Comparison of ENCODE assay signal across 22 mouse cellular contexts in the genomic region with DNA sequence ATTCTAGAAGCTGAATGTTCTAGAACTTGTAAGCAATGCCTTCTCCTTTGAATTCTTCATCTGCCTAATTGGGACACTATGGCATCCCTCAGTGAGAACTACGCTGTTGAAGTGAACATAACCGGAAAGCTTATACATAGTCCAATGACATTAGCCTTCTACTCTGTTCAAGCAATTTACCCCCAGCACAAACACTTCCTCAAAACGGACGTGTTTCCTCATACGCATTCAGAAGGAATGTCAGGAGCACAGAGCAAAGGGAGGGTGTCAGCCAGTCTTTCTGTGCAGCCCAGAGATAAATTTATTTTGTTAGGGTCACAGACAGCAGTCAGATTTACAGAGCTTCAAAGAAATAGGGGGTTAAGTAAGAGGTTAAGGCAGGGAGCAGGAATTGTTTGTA.
DNase-seq lines count a peak whose midpoint lies in the region; ATAC-seq and TF ChIP-seq lines count a peak whose summit lies in the region.
"Had no signal": no experiment of that assay in that cellular context is flagged by ENCODE, and none has a peak within 500 bp of the region (broad histone marks: within the 10 kb centered on the region; RNA-seq: fewer than 3 reads in every experiment).

No protein-coding gene starts in this region.

- H3K36me3 ChIP-seq in kidney, postnatal 0 days (ENCODE audit: insufficient read depth, low read length): no peaks in the 10 kb centered on the region
- no peaks in the 10 kb centered on the region for H3K36me3 ChIP-seq in lung, embryonic 14.5 days (ENCODE audit: insufficient read depth)
- H3K36me3 ChIP-seq: G1E had no signal

- H3K4me1 ChIP-seq in kidney, postnatal 0 days (replicated peaks; ENCODE audit: insufficient read depth, low read length): 0 out of 2 replicates have a peak, but pooled peaks cover 5% of the 10 kb centered on the region
- H3K4me1 ChIP-seq in lung, embryonic 14.5 days (ENCODE audit: insufficient read depth): no peaks in the 10 kb centered on the region

- no peak overlapping the region for H3K4me3 ChIP-seq in kidney, postnatal 0 days (replicated peaks; ENCODE audit: low read depth, low read length)
- no peak overlapping the region for H3K4me3 ChIP-seq in lung, embryonic 14.5 days (ENCODE audit: low read depth, low read length)

- no peaks in the 10 kb centered on the region for H3K27me3 ChIP-seq in kidney, postnatal 0 days (ENCODE audit: insufficient read depth, low read length)
- no peaks in the 10 kb centered on the region for H3K27me3 ChIP-seq in lung, embryonic 14.5 days (ENCODE audit: insufficient read depth, low read length)
- H3K27me3 ChIP-seq: CH12.LX, Patski had no signal

- peak; percentile 44 for DNase-seq in kidney, postnatal 0 days (ENCODE audit: low spot score)
- no peak for DNase-seq in kidney, postnatal 25 days
- peak; percentile 7 for DNase-seq in lung, embryonic 14.5 days
- no peak for DNase-seq in lung, postnatal 14 days
- DNase-seq in left cerebral cortex, adult 11 months (ENCODE audit: low spot score): no peak
- DNase-seq in natural killer cell, adult 2 months (ENCODE audit: low spot score in 2 of 2): no peak
- DNase-seq: adrenal gland, adult 2 months; adrenal gland, adult 8-10 months; adrenal gland, postnatal 10 days; adrenal gland, postnatal 14 days; adrenal gland, postnatal 25 days; adrenal gland, postnatal 36 days; B cell, adult 2 months; cerebellum, adult 11 months; cerebellum, adult 11-12 months had no signal

- no peak overlapping the region for H3K4me2 ChIP-seq in kidney, postnatal 0 days (ENCODE audit: low read length)
- no peak overlapping the region for H3K4me2 ChIP-seq in lung, embryonic 14.5 days

- H3K9ac ChIP-seq in kidney, postnatal 0 days (ENCODE audit: low read depth, low read length): no peak overlapping the region
- no peak overlapping the region for H3K9ac ChIP-seq in lung, embryonic 14.5 days

- TF ChIP-seq CTCF in kidney, postnatal 0 days (IDR thresholded peaks at IDR 0.05; ENCODE audit: low read depth): no peak
- TF ChIP-seq CTCF in lung, embryonic 14.5 days (IDR thresholded peaks at IDR 0.05; ENCODE audit: low read depth): no peak

- no peak overlapping the region for H3K27ac ChIP-seq in kidney, postnatal 0 days
- no peak overlapping the region for H3K27ac ChIP-seq in lung, embryonic 14.5 days (ENCODE audit: low read depth)

- 53% methylated on average over 5 of the region's 5 CpGs for WGBS in kidney, postnatal 0 days
- WGBS in lung, embryonic 14.5 days: 54% methylated on average over 5 of the region's 5 CpGs

- ATAC-seq in kidney, postnatal 0 days (replicated peaks; ENCODE audit: low FRiP score, low read depth): no peak
- no peak for ATAC-seq in lung, embryonic 14.5 days (ENCODE audit: insufficient read depth)
- peak; percentile 56; the same call in 1 of the 2 replicates for ATAC-seq in granulocyte monocyte progenitor cell, adult 5-6 weeks (replicated peaks; ENCODE audit: poor library complexity, severe bottlenecking)
- peak; percentile 53 for ATAC-seq in megakaryocyte progenitor cell, adult 5-6 weeks (replicated peaks; ENCODE audit: poor library complexity)
- ATAC-seq: activated CD4-positive, CD25-positive, alpha-beta regulatory T cell, adult 4 months; CD4-positive, CD25-positive, alpha-beta regulatory T cell, adult 4 months; Patski had no signal

- H3K9me3 ChIP-seq in kidney, postnatal 0 days (replicated peaks; ENCODE audit: low read length): no peaks in the 10 kb centered on the region
- no peaks in the 10 kb centered on the region for H3K9me3 ChIP-seq in lung, embryonic 14.5 days (ENCODE audit: low read depth, low read length)
- H3K9me3 ChIP-seq: G1E had no signal

Comparison
In these comparisons a context has a peak if more than half of its experiments do, and no peak if none do; other contexts are left out.
1. DNase-seq: peak in kidney, postnatal 0 days (single experiment) and lung, embryonic 14.5 days (single experiment); none in kidney, postnatal 25 days (0 of 2), lung, postnatal 14 days (single experiment), left cerebral cortex, adult 11 months (single experiment) and natural killer cell, adult 2 months (0 of 2).
2. ATAC-seq: peak in granulocyte monocyte progenitor cell, adult 5-6 weeks (single experiment) and megakaryocyte progenitor cell, adult 5-6 weeks (single experiment); none in kidney, postnatal 0 days (single experiment) and lung, embryonic 14.5 days (single experiment).